Mouse (Mus musculus) MEL (cell line): ENCODE measurements around the gene Pirt. TPM values are rescaled to one million over a fixed set of nuclear protein-coding genes. Genes with fewer than 3 reads are reported as not detected.

Experiments
- DNase-seq: peaks from one replicate; pipeline ENCODE4 v3.0.0; 2011; ENCODE audit warnings: low read depth, low spot score
- H3K27ac ChIP-seq: 2 replicates; pipeline ENCODE4 v1.5.1; 2012; ENCODE audit warnings: low read depth, mild to moderate bottlenecking, control low read depth, low read length, moderate library complexity; ENCODE audit not compliant: control insufficient read depth
- H3K27me3 ChIP-seq, 2 experiments: fragments of 150-350 bp in 1 of 2; sonication (generic) in 1 of 2; 2 replicates each; pipeline ENCODE4 v1.6.1; 2012; ENCODE audit warnings: low read length in 2 of 2, mild to moderate bottlenecking in 2 of 2, improper control_type of control experiment in 1 of 2, moderate library complexity in 1 of 2; ENCODE audit not compliant: insufficient read depth in 2 of 2, control insufficient read depth in 1 of 2
- H3K36me3 ChIP-seq, 2 experiments: 2 replicates each; pipeline ENCODE4 v1.6.1; 2012 to 2014; ENCODE audit warnings: low read length in 2 of 2, improper control_type of control experiment in 1 of 2, inconsistent platforms in 1 of 2, mild to moderate bottlenecking in 1 of 2; ENCODE audit not compliant: insufficient read depth in 2 of 2, control insufficient read depth in 1 of 2
- H3K4me1 ChIP-seq, 2 experiments: fragments of 150-350 bp in 1 of 2; sonication (generic) in 1 of 2; 2 replicates each; pipeline ENCODE4 v1.6.1; 2012; ENCODE audit warnings: low read length in 2 of 2, improper control_type of control experiment in 1 of 2, mild to moderate bottlenecking in 1 of 2; ENCODE audit not compliant: insufficient read depth in 2 of 2, control insufficient read depth in 1 of 2
- H3K4me3 ChIP-seq, 2 experiments: fragments of 150-350 bp in 1 of 2; sonication (generic) in 1 of 2; 2 replicates each; pipeline ENCODE4 v1.5.1; 2012; ENCODE audit warnings: low read depth in 2 of 2, low read length in 2 of 2, mild to moderate bottlenecking in 2 of 2, moderate library complexity in 2 of 2, control low read depth in 1 of 2, improper control_type of control experiment in 1 of 2; ENCODE audit not compliant: control insufficient read depth in 1 of 2, insufficient read depth in 1 of 2
- H3K79me2 ChIP-seq: 2 replicates; pipeline ENCODE4 v1.6.1; 2012; ENCODE audit warnings: mild to moderate bottlenecking, low read length, moderate library complexity; ENCODE audit not compliant: control insufficient read depth, poor library complexity, insufficient read depth
- H3K9ac ChIP-seq: 2 replicates; pipeline ENCODE4 v1.6.1; 2012; ENCODE audit warnings: low read depth, mild to moderate bottlenecking, control low read depth, low read length, moderate library complexity; ENCODE audit not compliant: control insufficient read depth, poor library complexity, severe bottlenecking
- H3K9me3 ChIP-seq: fragments of 150-350 bp; sonication (generic); replicated peaks from 2 replicates; pipeline ENCODE4 v1.6.1; 2012; ENCODE audit warnings: mild to moderate bottlenecking, low read length, improper control_type of control experiment, moderate library complexity; ENCODE audit not compliant: insufficient read depth
- CHD2 ChIP-seq: IDR thresholded peaks from 2 replicates; pipeline ENCODE4 v1.6.1; 2011; ENCODE audit warnings: low read length, improper control_type of control experiment
- CTCF ChIP-seq, 3 experiments: IDR thresholded peaks in 2 of 3; conservative IDR thresholded peaks in 1 of 3; 2 replicates each; pipeline ENCODE4 v1.5.1; 2011 to 2012; ENCODE audit warnings: low read length in 3 of 3, low read depth in 2 of 3, mild to moderate bottlenecking in 2 of 3, improper control_type of control experiment in 1 of 3, inconsistent platforms in 1 of 3, mixed read lengths in 1 of 3, moderate library complexity in 1 of 3; ENCODE audit not compliant: control insufficient read depth in 1 of 3, insufficient read depth in 1 of 3, poor library complexity in 1 of 3, severe bottlenecking in 1 of 3
- E2F4 ChIP-seq: IDR thresholded peaks from 2 replicates; pipeline ENCODE4 v1.6.1; 2011; ENCODE audit warnings: low read depth, low read length, improper control_type of control experiment, borderline replicate concordance
- JUND ChIP-seq: IDR thresholded peaks from 2 replicates; pipeline ENCODE4 v1.6.1; 2011; ENCODE audit warnings: low read depth, mild to moderate bottlenecking, improper control_type of control experiment, low read length
- MAFK ChIP-seq: IDR thresholded peaks from 2 replicates; pipeline ENCODE4 v1.6.1; 2011; ENCODE audit warnings: low read depth, mild to moderate bottlenecking, low read length, improper control_type of control experiment, borderline replicate concordance
- MAX ChIP-seq: IDR thresholded peaks from 2 replicates; pipeline ENCODE4 v1.6.1; 2011; ENCODE audit warnings: low read length, improper control_type of control experiment
- MAZ ChIP-seq: IDR thresholded peaks from 2 replicates; pipeline ENCODE4 v1.6.1; 2012; ENCODE audit warnings: low read depth, mild to moderate bottlenecking, inconsistent platforms, low read length, improper control_type of control experiment
- NELFE ChIP-seq: IDR thresholded peaks from 2 replicates; pipeline ENCODE4 v1.6.1; 2011; ENCODE audit warnings: low read depth, low read length, improper control_type of control experiment
- POLR2A ChIP-seq, 2 experiments: IDR thresholded peaks; 2 replicates each; pipeline ENCODE4 v1.6.1; 2011 to 2012; ENCODE audit warnings: low read length in 2 of 2, mild to moderate bottlenecking in 2 of 2, control low read depth in 1 of 2, improper control_type of control experiment in 1 of 2, low read depth in 1 of 2, moderate library complexity in 1 of 2; ENCODE audit not compliant: control insufficient read depth in 1 of 2, insufficient read depth in 1 of 2, poor library complexity in 1 of 2
- POLR2AphosphoS5 ChIP-seq: IDR thresholded peaks from 2 replicates; pipeline ENCODE4 v1.6.1; 2012; ENCODE audit warnings: low read depth, borderline replicate concordance, mild to moderate bottlenecking, inconsistent platforms, low read length, moderate library complexity, mixed read lengths
- RCOR1 ChIP-seq: IDR thresholded peaks from 2 replicates; pipeline ENCODE4 v1.6.1; 2012; ENCODE audit warnings: low read depth, mild to moderate bottlenecking, inconsistent platforms, low read length, improper control_type of control experiment
- TBP ChIP-seq: IDR thresholded peaks from 2 replicates; pipeline ENCODE4 v1.8.0; 2011; ENCODE audit warnings: low read depth, low read length, improper control_type of control experiment
- USF2 ChIP-seq, 2 experiments: IDR thresholded peaks; 2 replicates each; pipeline ENCODE4 v1.6.1; 2011 to 2012; ENCODE audit warnings: improper control_type of control experiment in 2 of 2, low read length in 2 of 2, borderline replicate concordance in 1 of 2, inconsistent platforms in 1 of 2, low read depth in 1 of 2, mild to moderate bottlenecking in 1 of 2; ENCODE audit not compliant: insufficient read depth in 1 of 2
- ZC3H11A ChIP-seq: IDR thresholded peaks from 2 replicates; pipeline ENCODE4 v1.6.1; 2012; ENCODE audit warnings: low read depth, mild to moderate bottlenecking, inconsistent platforms, low read length, improper control_type of control experiment
- ZKSCAN1 ChIP-seq: IDR thresholded peaks from 2 replicates; pipeline ENCODE4 v1.6.1; 2012; ENCODE audit warnings: low read depth, mild to moderate bottlenecking, inconsistent platforms, low read length, improper control_type of control experiment, moderate library complexity
- ZNF384 ChIP-seq: IDR thresholded peaks from 2 replicates; pipeline ENCODE4 v1.6.1; 2012; ENCODE audit warnings: low read depth, mild to moderate bottlenecking, inconsistent platforms, low read length, improper control_type of control experiment
- polyA plus RNA-seq, 2 experiments: library from polyadenylated mRNA; stranded (reverse) in 1 of 2; unstranded in 1 of 2; fragments of >175 nt in 1 of 2; fragments of >200 nt in 1 of 2; gene quantifications; 2 replicates each; pipeline versions ENCODE4 v1.2.1 to v1.2.4; 2012; ENCODE audit warnings: low replicate concordance in 2 of 2, low read depth in 1 of 2; ENCODE audit not compliant: insufficient read length in 2 of 2, insufficient read depth in 1 of 2, missing spikeins in 1 of 2
- total RNA-seq: library from RNA; depleted of rRNA; stranded (reverse); fragments of 300-350 nt; gene quantifications from 2 replicates; pipeline ENCODE4 v1.2.3, GENCODE M21; 2012

Pirt gene
- total and polyA plus RNA-seq, 3 experiments = not detected

- H3K9me3 ChIP-seq = no peaks in the 10 kb centered on the region
- H3K4me3 ChIP-seq = no peak overlapping the region
- no peak for DNase-seq
- no peak overlapping the region for H3K27ac ChIP-seq
- TF ChIP-seq USF2 (IDR thresholded peaks at IDR 0.05; ENCODE audit: borderline replicate concordance in 1 of 2, insufficient read depth in 1 of 2, low read depth in 1 of 2, low read length in 2 of 2) (no peak), CTCF (IDR thresholded peaks at IDR 0.05 in 2 of 3, conservative IDR thresholded peaks at IDR 0.05 in 1 of 3; ENCODE audit: control insufficient read depth in 1 of 3, insufficient read depth in 1 of 3, low read depth in 2 of 3, low read length in 3 of 3, poor library complexity in 1 of 3, severe bottlenecking in 1 of 3) (no peak), CHD2 (no peak), E2F4 (no peak), POLR2A (IDR thresholded peaks at IDR 0.05; ENCODE audit: control insufficient read depth in 1 of 2, insufficient read depth in 1 of 2, low read depth in 1 of 2, low read length in 2 of 2, poor library complexity in 1 of 2) (no peak)
- H3K9ac ChIP-seq = no peak overlapping the region
- H3K36me3 ChIP-seq = no peaks in the 10 kb centered on the region
- H3K27me3 ChIP-seq = no peaks in the 10 kb centered on the region
- H3K4me1 ChIP-seq = no peaks in the 10 kb centered on the region
- H3K79me2 ChIP-seq = no peaks in the 10 kb centered on the region
These were observed 54.8 kb downstream of the Pirt start for GRCm38 (mm10) chr11:66966500-66967116.

- no peak for DNase-seq
- no peak overlapping the region for H3K4me3 ChIP-seq
- H3K79me2 ChIP-seq = no peaks in the 10 kb centered on the region
- H3K4me1 ChIP-seq = no peaks in the 10 kb centered on the region
- no peaks in the 10 kb centered on the region for H3K27me3 ChIP-seq
- TF ChIP-seq ZNF384 (no peak), MAX (no peak), ZC3H11A (no peak), JUND (no peak), POLR2AphosphoS5 (no peak), POLR2A (IDR thresholded peaks at IDR 0.05; ENCODE audit: control insufficient read depth in 1 of 2, insufficient read depth in 1 of 2, low read depth in 1 of 2, low read length in 2 of 2, poor library complexity in 1 of 2) (no peak), MAZ (no peak), NELFE (no peak), MAFK (no peak), TBP (no peak), RCOR1 (no peak), ZKSCAN1 (no peak)
- H3K36me3 ChIP-seq = no peaks in the 10 kb centered on the region
- no peak overlapping the region for H3K9ac ChIP-seq
- H3K27ac ChIP-seq = no peak overlapping the region
- H3K9me3 ChIP-seq = no peaks in the 10 kb centered on the region
These were observed 56.8 kb downstream of the Pirt start for GRCm38 (mm10) chr11:66968575-66968974.
